Mouse (Mus musculus): ENCODE data around the gene Hbq1b. TPM values are rescaled to one million over a fixed set of nuclear protein-coding genes. Genes with fewer than 3 reads are reported as not detected.

Hbq1b gene
- polyA plus RNA-seq (2014; fragmentation: Illumina TruSeq; extraction: RNeasy Lipid Tissue Mini Kit (QIAGEN cat#74804); ENCODE audit: low read depth, low replicate concordance), result not detected

DNA sequence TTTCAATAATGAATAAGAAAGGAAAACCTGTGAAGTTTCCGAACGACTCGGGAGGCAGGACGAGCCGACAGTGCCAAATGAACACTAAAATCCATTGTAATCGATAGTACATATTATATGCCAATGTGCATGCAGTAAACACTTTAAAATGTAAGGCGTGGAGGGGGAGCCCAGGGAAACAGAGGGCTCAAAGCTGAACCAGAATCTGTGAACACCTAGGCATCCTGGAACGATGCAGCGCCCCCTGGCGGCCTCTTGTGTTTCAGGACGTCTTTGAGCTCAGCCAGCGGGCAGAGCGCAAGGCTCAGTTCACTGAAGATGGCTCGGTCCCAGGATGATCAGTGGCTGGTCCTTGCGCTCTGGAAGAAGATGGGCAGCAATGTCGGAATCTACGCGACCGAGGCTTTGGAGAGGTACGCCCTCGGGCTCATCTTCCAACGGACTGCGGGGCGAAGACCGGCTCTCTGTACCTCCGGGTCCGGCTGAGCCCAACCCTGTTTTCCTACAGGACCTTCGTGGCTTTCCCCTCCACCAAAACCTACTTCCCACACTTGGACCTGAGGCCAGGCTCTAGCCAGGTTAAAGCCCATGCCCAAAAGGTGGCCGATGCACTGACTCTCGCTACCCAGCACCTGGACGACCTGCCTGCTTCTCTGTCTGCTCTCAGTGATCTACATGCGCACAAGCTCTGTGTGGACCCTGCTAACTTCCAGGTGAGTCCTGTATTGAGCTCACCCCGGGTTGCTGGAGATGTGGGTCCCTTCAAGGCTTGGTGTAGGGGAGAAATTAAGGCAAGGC lies at the start of gene Hbq1b:
Gene Hbq1b (plus strand): TSS at position 271 of the 798 bp plus-strand sequence.

DNA sequence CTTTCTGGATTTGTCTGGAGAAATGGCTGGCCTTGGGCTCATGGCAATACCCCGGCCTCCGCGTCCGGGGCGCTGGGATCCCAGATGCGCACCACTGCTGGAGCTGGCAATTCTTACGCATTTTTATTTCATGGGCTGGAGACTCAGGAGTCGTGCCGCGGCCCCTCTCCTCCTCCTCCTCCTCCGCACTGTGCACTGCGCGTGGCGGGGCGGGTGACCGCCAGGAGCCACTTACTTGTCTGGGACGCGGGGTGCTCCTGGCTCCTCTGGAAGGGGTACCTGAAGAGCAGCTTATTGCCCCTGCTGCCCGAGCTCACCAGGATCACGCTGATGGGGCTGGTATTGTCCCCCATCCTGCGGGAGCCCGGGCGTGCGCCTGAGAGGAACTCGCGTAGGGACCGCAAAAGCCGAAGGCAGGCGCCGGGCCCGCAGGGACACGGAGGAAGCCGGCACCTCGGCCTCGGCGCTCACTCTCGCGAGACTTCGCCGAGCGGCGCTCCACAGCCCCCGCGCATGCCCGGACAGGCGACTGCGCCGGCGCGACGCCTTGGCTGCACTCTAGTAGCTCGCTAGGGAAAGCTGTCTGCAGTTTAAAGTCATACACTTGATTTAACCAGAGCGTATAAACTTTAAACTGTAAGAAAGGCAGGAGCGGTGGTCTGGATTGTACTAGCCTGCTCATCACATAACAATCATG lies 19.4 kb upstream of the Hbq1b start, which contains the start of gene Nprl3:
Gene Nprl3 (minus strand): TSS at position 520 of the 697 bp plus-strand sequence.

DNA sequence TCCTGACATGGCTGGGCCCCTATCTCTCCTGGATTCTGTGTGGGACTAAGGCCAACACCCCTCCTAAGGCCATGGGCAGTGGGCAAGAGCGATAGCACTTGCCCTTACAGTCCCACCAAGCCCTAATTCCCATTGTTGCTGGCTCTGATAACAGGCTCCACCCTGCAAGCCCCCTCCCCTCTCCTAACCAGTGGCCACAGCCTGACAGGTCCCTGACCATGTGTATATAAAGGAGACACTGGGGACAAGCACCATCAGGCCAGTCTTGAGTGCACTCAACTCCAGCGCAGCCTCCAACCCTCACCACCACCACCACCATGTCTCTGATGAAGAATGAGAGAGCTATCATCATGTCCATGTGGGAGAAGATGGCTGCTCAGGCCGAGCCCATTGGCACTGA lies 10.4 kb upstream of the Hbq1b start, which contains the start of gene Hba-x:
Gene Hba-x (plus strand): TSS at position 54 of the 400 bp plus-strand sequence.

DNA sequence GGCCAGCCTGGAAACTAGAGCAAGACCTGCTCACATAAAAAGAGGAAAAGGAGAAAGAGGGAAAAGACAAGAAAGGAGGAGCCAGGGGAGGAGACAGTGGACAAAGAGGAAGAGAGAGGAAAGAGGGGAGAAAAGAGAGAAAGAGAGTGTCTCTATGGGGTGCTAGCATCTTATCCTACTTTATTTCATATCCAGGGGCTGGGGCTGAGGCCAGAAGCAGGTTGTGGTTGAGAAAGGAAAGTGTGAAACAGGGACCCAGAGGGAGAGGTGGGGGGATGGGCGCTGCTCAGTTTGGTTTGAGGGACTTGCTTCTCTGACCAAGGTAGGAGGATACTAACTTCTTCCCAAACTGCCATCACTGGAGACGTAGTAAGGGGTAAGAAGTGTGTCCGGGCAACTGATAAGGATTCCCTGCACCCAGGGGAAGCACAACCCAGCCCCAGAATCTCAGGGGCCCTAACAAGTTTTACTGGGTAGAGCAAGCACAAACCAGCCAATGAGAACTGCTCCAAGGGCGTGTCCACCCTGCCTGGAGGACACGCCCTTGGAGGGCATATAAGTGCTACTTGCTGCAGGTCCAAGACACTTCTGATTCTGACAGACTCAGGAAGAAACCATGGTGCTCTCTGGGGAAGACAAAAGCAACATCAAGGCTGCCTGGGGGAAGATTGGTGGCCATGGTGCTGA lies 3.5 kb upstream of the Hbq1b start, which contains the start of gene Hba-a1:
Gene Hba-a1 (plus strand): TSS at position 421 of the 687 bp plus-strand sequence.

DNA sequence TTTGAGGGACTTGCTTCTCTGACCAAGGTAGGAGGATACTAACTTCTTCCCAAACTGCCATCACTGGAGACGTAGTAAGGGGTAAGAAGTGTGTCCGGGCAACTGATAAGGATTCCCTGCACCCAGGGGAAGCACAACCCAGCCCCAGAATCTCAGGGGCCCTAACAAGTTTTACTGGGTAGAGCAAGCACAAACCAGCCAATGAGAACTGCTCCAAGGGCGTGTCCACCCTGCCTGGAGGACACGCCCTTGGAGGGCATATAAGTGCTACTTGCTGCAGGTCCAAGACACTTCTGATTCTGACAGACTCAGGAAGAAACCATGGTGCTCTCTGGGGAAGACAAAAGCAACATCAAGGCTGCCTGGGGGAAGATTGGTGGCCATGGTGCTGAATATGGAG lies 9.4 kb downstream of the Hbq1b start, which contains the start of gene Hba-a2:
Gene Hba-a2 (plus strand): TSS at position 287 of the 400 bp plus-strand sequence.

DNA sequence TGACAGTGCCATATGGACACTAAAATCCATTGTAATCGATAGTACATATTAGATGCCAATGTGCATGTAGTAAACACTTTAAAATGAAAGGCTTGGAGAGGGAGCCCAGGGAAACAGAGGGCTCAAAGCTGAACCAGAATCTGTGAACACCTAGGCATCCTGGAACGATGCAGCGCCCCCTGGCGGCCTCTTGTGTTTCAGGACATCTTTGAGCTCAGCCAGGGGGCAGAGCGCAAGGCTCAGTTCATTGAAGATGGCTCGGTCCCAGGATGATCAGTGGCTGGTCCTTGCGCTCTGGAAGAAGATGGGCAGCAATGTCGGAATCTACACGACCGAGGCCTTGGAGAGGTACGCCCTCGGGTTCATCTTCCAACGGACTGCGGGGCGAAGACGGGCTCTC lies 13.1 kb downstream of the Hbq1b start, which contains the start of gene Hbq1a:
Gene Hbq1a (plus strand): TSS at position 205 of the 400 bp plus-strand sequence.

Other genes starting within 250 kb of the Hbq1b start
- not detected for gene Il9r, start 86.7 kb upstream of the Hbq1b start, polyA plus RNA-seq (2014; fragmentation: Illumina TruSeq; extraction: RNeasy Lipid Tissue Mini Kit (QIAGEN cat#74804); ENCODE audit: low read depth, low replicate concordance)
- gene Snrnp25, start 81.5 kb upstream of the Hbq1b start, polyA plus RNA-seq (2014; fragmentation: Illumina TruSeq; extraction: RNeasy Lipid Tissue Mini Kit (QIAGEN cat#74804); ENCODE audit: low read depth, low replicate concordance), result 1.4 TPM
- 0.53 TPM for gene Rhbdf1, start 64.7 kb upstream of the Hbq1b start, polyA plus RNA-seq (2014; fragmentation: Illumina TruSeq; extraction: RNeasy Lipid Tissue Mini Kit (QIAGEN cat#74804); ENCODE audit: low read depth, low replicate concordance)
- gene Mpg, start 60.5 kb upstream of the Hbq1b start, polyA plus RNA-seq (2014; fragmentation: Illumina TruSeq; extraction: RNeasy Lipid Tissue Mini Kit (QIAGEN cat#74804); ENCODE audit: low read depth, low replicate concordance), result 5.7 TPM
- 4.0 TPM for gene Nprl3, start 19.3 kb upstream of the Hbq1b start, polyA plus RNA-seq (2014; fragmentation: Illumina TruSeq; extraction: RNeasy Lipid Tissue Mini Kit (QIAGEN cat#74804); ENCODE audit: low read depth, low replicate concordance)
- gene Hba-x, start 10.6 kb upstream of the Hbq1b start, polyA plus RNA-seq (2014; fragmentation: Illumina TruSeq; extraction: RNeasy Lipid Tissue Mini Kit (QIAGEN cat#74804); ENCODE audit: low read depth, low replicate concordance), result not detected
- 2.9 TPM for gene Hba-a1, start 3.5 kb upstream of the Hbq1b start, polyA plus RNA-seq (2014; fragmentation: Illumina TruSeq; extraction: RNeasy Lipid Tissue Mini Kit (QIAGEN cat#74804); ENCODE audit: low read depth, low replicate concordance)
- gene Hba-a2, start 9.5 kb downstream of the Hbq1b start, polyA plus RNA-seq (2014; fragmentation: Illumina TruSeq; extraction: RNeasy Lipid Tissue Mini Kit (QIAGEN cat#74804); ENCODE audit: low read depth, low replicate concordance), result 40.1 TPM
- gene Hbq1a, start 13.1 kb downstream of the Hbq1b start, polyA plus RNA-seq (2014; fragmentation: Illumina TruSeq; extraction: RNeasy Lipid Tissue Mini Kit (QIAGEN cat#74804); ENCODE audit: low read depth, low replicate concordance), result not detected
- gene Sh3pxd2b, start 60.9 kb downstream of the Hbq1b start, polyA plus RNA-seq (2014; fragmentation: Illumina TruSeq; extraction: RNeasy Lipid Tissue Mini Kit (QIAGEN cat#74804); ENCODE audit: low read depth, low replicate concordance), result 0.49 TPM
- 1.4 TPM for gene Ubtd2, start 168.4 kb downstream of the Hbq1b start, polyA plus RNA-seq (2014; fragmentation: Illumina TruSeq; extraction: RNeasy Lipid Tissue Mini Kit (QIAGEN cat#74804); ENCODE audit: low read depth, low replicate concordance)
- gene Efcab9, start 245.1 kb downstream of the Hbq1b start, polyA plus RNA-seq (2014; fragmentation: Illumina TruSeq; extraction: RNeasy Lipid Tissue Mini Kit (QIAGEN cat#74804); ENCODE audit: low read depth, low replicate concordance), result not detected
- 0.44 TPM for gene Stk10, start 246.3 kb downstream of the Hbq1b start, polyA plus RNA-seq (2014; fragmentation: Illumina TruSeq; extraction: RNeasy Lipid Tissue Mini Kit (QIAGEN cat#74804); ENCODE audit: low read depth, low replicate concordance)